Mouse (Mus musculus): ENCODE measurements around the gene Tbx2. TPM values are rescaled to one million over a fixed set of nuclear protein-coding genes. Genes with fewer than 3 reads are reported as not detected.

Tbx2 gene
- total and polyA plus RNA-seq, 3 experiments: 5.5 to 7.5 (median 5.7) TPM

DNA sequence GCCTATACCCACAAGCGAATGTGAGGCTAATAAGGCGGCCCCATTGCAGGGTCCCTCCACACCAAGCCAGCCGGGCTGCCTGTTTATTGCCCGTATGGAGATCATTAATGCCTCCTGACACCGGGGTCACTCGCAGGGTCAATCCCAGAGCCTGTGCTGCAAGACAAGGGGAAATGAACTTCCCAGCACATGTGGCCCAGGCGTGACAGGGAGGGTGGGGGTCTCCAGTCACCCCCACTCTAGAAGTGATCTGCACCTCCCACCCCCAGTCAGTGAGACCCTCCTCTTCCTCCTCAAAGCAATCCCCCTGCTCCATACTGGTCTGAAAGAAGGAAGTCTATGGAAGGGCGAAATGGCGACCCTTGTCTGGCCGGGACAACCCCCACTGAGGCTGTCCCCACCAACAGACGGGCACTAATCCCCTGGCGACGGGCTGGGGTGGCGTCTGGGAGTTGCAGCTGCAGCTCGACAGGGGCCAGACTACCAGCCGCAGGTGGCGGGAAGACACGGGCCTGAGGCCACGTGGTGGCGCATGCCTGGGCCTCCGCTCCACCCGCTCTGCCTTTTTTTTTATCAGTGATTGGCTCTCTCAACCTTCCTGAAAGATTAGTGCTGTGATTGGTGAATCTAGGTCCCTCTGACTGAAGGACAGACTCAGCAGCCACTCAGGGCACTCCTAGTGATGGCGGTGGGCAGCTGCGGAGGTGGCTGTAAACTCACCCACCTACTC, 43.9 kb downstream of the Tbx2 start:
- no peak for TF ChIP-seq EP300 (IDR thresholded peaks at IDR 0.05; ENCODE audit: insufficient read depth, low read depth, low read length)
- no peak for TF ChIP-seq POLR2A (IDR thresholded peaks at IDR 0.05; ENCODE audit: insufficient read depth, low read depth, low read length)
- no peak for TF ChIP-seq CTCF (IDR thresholded peaks at IDR 0.05)
- no peak overlapping the region for H3K9ac ChIP-seq (ENCODE audit: low read depth, low read length)
- peaks cover 2% of the 10 kb centered on the region; the same call in 1 of the 2 replicates for H3K27me3 ChIP-seq (ENCODE audit: control insufficient read depth, insufficient read depth, low read length)
- no peaks in the 10 kb centered on the region for H3K4me1 ChIP-seq (ENCODE audit: control insufficient read depth, insufficient read depth, low read length)
- DNase-seq: no peak
- H3K4me3 ChIP-seq: no peak overlapping the region
- H3K79me2 ChIP-seq (replicated peaks; ENCODE audit: control insufficient read depth, insufficient read depth, low read length): no peaks in the 10 kb centered on the region
- no peak overlapping the region for H3K27ac ChIP-seq
- H3K36me3 ChIP-seq (ENCODE audit: control insufficient read depth, insufficient read depth, low read length): no peaks in the 10 kb centered on the region
- intact Hi-C loops (cut with DNase I): no loop called here
- WGBS: 68% methylated on average over 24 of the region's 24 CpGs

DNA sequence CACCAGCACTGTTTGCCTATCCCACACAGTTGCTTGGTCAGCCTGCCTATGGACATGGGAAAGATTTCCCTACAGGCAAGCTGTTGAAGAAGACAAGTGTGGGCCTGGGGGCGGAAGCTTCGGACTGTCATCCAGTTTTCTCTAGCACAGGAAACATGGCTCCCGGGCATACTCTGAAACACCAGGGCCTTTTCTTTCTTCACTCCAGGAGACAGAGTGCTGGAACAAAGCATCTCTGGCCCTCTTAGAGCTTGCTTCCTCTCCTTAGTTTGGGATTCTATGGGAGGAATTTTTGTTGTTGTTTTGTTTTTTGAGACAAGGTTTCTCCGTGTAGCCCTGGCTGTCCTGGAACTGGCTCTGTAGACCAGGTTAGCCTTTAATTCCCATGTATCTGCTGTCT, 52.1 kb downstream of the Tbx2 start:
- WGBS: 77% methylated on average over 4 of the region's 4 CpGs
- H3K27me3 ChIP-seq (ENCODE audit: control insufficient read depth, insufficient read depth, low read length): peaks cover 20% of the 10 kb centered on the region
- no peak overlapping the region for H3K27ac ChIP-seq
- H3K9ac ChIP-seq (ENCODE audit: low read depth, low read length): no peak overlapping the region
- no peaks in the 10 kb centered on the region for H3K79me2 ChIP-seq (replicated peaks; ENCODE audit: control insufficient read depth, insufficient read depth, low read length)
- no peak for DNase-seq
- intact Hi-C loops (cut with DNase I): no loop called here
- TF ChIP-seq CTCF (IDR thresholded peaks at IDR 0.05) (no peak), EP300 (IDR thresholded peaks at IDR 0.05; ENCODE audit: insufficient read depth, low read depth, low read length) (no peak), POLR2A (IDR thresholded peaks at IDR 0.05; ENCODE audit: insufficient read depth, low read depth, low read length) (no peak)
- H3K4me3 ChIP-seq: no peak overlapping the region
- no peaks in the 10 kb centered on the region for H3K36me3 ChIP-seq (ENCODE audit: control insufficient read depth, insufficient read depth, low read length)
- H3K4me1 ChIP-seq (ENCODE audit: control insufficient read depth, insufficient read depth, low read length): no peaks in the 10 kb centered on the region

DNA sequence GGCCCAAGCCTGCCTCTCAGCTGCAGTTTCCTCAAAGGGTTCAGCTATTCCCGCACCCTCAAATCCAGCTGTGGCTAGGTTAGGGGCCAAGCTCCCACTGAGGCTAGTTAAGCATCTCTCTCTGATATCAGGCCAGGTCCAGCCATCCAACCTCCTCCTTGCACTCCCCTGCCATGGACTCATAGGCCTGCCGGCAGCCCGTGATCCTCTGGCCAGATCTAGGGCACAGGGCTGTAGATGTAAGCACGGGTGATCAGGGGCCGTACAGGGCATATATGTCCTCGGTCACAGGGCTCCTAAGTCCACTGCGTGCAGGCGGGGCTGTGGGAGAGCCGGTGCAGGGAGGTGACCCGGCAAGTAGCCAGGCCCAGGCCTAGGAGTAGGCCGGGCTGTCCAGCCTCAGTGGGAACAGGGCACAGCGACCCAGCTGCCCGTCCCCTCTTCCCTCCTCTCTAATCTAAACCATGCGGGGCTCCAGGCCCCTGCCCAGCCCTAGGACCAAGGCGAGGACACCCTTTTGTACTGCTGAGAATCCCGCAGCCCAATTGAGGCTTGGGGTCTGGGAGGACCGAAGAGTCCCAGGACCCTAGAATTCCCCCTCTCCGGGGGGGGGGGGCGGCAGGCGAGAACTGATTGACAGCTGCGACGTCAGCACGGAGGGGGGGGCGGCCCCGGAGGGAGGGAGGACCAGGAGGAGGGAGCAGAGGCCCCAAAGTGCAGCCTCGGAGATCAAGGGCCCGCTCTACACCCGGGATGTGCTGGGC, 53.5 kb downstream of the Tbx2 start, which contains the start of gene Tbx4:
Gene Tbx4 (plus strand): TSS at position 758 of the 764 bp plus-strand sequence.
- Histone ChIP-seq H3K27ac (no peak within 1 kb of the TSS), H3K9ac (ENCODE audit: low read depth, low read length) (no peak within 1 kb of the TSS), H3K36me3 (ENCODE audit: control insufficient read depth, insufficient read depth, low read length) (no peaks in the 10 kb centered on the region), H3K4me1 (ENCODE audit: control insufficient read depth, insufficient read depth, low read length) (no peaks in the 10 kb centered on the region), H3K27me3 (ENCODE audit: control insufficient read depth, insufficient read depth, low read length) (peaks cover 29% of the 10 kb centered on the region), H3K4me3 (no peak within 1 kb of the TSS), H3K79me2 (replicated peaks; ENCODE audit: control insufficient read depth, insufficient read depth, low read length) (no peaks in the 10 kb centered on the region)
- TF ChIP-seq EP300 (IDR thresholded peaks at IDR 0.05; ENCODE audit: insufficient read depth, low read depth, low read length) (no peak), POLR2A (IDR thresholded peaks at IDR 0.05; ENCODE audit: insufficient read depth, low read depth, low read length) (no peak), CTCF (IDR thresholded peaks at IDR 0.05) (no peak)
- DNase-seq: no peak
- 37% methylated on average over 25 of the region's 28 CpGs for WGBS
- intact Hi-C loops (cut with DNase I): no loop called here

DNA sequence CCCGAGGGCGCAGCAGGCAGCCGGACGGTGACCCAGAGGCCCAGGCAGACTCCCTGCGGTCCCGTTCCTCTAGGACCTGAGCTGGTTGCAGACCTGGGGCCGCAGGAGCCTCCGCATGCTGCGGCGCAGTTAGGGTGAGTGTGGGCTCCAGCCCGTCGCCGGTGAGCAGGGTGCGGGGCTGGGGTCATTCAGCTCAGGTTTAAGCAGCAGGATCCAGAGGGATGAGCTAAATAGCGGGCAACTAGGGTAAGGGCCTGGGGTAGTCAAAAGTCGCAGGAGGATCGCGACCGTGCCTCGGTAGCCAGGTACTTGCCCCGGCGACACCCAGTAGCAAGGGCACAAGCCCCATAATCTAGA, 54.1 kb downstream of the Tbx2 start:
- Histone ChIP-seq H3K36me3 (ENCODE audit: control insufficient read depth, insufficient read depth, low read length) (no peaks in the 10 kb centered on the region), H3K27ac (no peak overlapping the region), H3K4me3 (no peak overlapping the region), H3K9ac (ENCODE audit: low read depth, low read length) (no peak overlapping the region), H3K4me1 (ENCODE audit: control insufficient read depth, insufficient read depth, low read length) (no peaks in the 10 kb centered on the region), H3K27me3 (ENCODE audit: control insufficient read depth, insufficient read depth, low read length) (peaks cover 34% of the 10 kb centered on the region), H3K79me2 (replicated peaks; ENCODE audit: control insufficient read depth, insufficient read depth, low read length) (no peaks in the 10 kb centered on the region)
- WGBS: 17% methylated on average over 22 of the region's 22 CpGs
- TF ChIP-seq CTCF (IDR thresholded peaks at IDR 0.05) (no peak), POLR2A (IDR thresholded peaks at IDR 0.05; ENCODE audit: insufficient read depth, low read depth, low read length) (no peak), EP300 (IDR thresholded peaks at IDR 0.05; ENCODE audit: insufficient read depth, low read depth, low read length) (no peak)
- intact Hi-C loops (cut with DNase I): no loop called here
- DNase-seq: no peak

DNA sequence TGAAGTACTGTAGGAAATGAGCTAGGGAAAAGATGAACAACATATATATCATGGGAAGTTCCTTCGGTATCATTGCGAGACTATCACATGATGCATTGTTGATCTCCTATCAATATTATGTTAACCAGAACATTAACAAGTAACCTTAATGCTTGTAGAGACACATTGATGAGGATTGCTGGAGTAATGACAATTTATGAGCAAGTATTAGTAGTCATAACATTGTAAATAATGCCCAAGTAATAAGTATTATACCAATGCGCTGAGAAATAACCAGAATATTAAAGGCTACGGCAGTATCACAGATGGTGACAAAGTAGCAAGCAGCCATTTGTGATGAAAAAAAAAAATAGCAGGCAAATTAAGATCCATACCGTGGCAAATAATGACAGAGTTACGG, 54.9 kb downstream of the Tbx2 start:
- no peaks in the 10 kb centered on the region for H3K4me1 ChIP-seq (ENCODE audit: control insufficient read depth, insufficient read depth, low read length)
- H3K9ac ChIP-seq (ENCODE audit: low read depth, low read length): no peak overlapping the region
- no peaks in the 10 kb centered on the region for H3K36me3 ChIP-seq (ENCODE audit: control insufficient read depth, insufficient read depth, low read length)
- H3K27me3 ChIP-seq (ENCODE audit: control insufficient read depth, insufficient read depth, low read length): peaks cover 39% of the 10 kb centered on the region
- intact Hi-C loops (cut with DNase I): no loop called here
- H3K4me3 ChIP-seq: no peak overlapping the region
- TF ChIP-seq CTCF (IDR thresholded peaks at IDR 0.05) (no peak), POLR2A (IDR thresholded peaks at IDR 0.05; ENCODE audit: insufficient read depth, low read depth, low read length) (no peak), EP300 (IDR thresholded peaks at IDR 0.05; ENCODE audit: insufficient read depth, low read depth, low read length) (no peak)
- no peak for DNase-seq
- H3K27ac ChIP-seq: no peak overlapping the region
- no peaks in the 10 kb centered on the region for H3K79me2 ChIP-seq (replicated peaks; ENCODE audit: control insufficient read depth, insufficient read depth, low read length)
- WGBS: 32% methylated on average over 6 of the region's 6 CpGs

Data from heart, adult 2 months (tissue).